Mouse (Mus musculus): ENCODE measurements at regions not wholly inside any gene's neighbourhood (a gene's known extent, or its start where the extent isn't known, plus 50 kb on each side); places are given as distances from the start of the nearest gene placed in this dataset.

GRCm38 (mm10) chr3:115799326-115799725, 84.5 kb upstream of the S1pr1 start:
- no peak for TF ChIP-seq CTCF (IDR thresholded peaks at IDR 0.05; ENCODE audit: borderline replicate concordance, insufficient read depth, low read depth, low read length)
- no peak for TF ChIP-seq POLR2A (IDR thresholded peaks at IDR 0.05; ENCODE audit: borderline replicate concordance, insufficient read depth, low read length)
